Mouse (Mus musculus) embryonic fibroblast, embryonic 13.5 days (primary cell): ENCODE measurements around the gene Hsd17b6. TPM values are rescaled to one million over a fixed set of nuclear protein-coding genes. Genes with fewer than 3 reads are reported as not detected.

ENCODE experiments used
- H3K27ac ChIP-seq: 2 replicates; pipeline ENCODE4 v1.5.1; 2012; ENCODE audit warnings: low read length, control low read depth, inconsistent platforms; ENCODE audit not compliant: insufficient read depth
- H3K4me1 ChIP-seq: 2 replicates; pipeline ENCODE4 v1.6.1; 2011; ENCODE audit warnings: low read length; ENCODE audit not compliant: control insufficient read depth, insufficient read depth
- H3K4me3 ChIP-seq: 2 replicates; pipeline ENCODE4 v1.5.1; 2011; ENCODE audit warnings: mild to moderate bottlenecking, control low read depth, low read length; ENCODE audit not compliant: insufficient read depth
- CTCF ChIP-seq: IDR thresholded peaks from 2 replicates; pipeline ENCODE4 v1.5.1; 2011; ENCODE audit warnings: mild to moderate bottlenecking, control low read depth, low read length, moderate library complexity, borderline replicate concordance; ENCODE audit not compliant: insufficient read depth
- POLR2A ChIP-seq: IDR thresholded peaks from 2 replicates; pipeline ENCODE4 v1.6.1; 2011; ENCODE audit warnings: low read depth, mild to moderate bottlenecking, control low read depth, low read length, moderate library complexity
- polyA plus RNA-seq: library from polyadenylated mRNA; stranded (reverse); fragments of >200 nt; gene quantifications from 2 replicates; pipeline ENCODE4 v1.2.4, GENCODE M21; 2011; ENCODE audit warnings: low read depth; ENCODE audit not compliant: missing spikeins, insufficient read length

Gene Hsd17b6
- polyA plus RNA-seq, 1 experiment, result not detected

DNA sequence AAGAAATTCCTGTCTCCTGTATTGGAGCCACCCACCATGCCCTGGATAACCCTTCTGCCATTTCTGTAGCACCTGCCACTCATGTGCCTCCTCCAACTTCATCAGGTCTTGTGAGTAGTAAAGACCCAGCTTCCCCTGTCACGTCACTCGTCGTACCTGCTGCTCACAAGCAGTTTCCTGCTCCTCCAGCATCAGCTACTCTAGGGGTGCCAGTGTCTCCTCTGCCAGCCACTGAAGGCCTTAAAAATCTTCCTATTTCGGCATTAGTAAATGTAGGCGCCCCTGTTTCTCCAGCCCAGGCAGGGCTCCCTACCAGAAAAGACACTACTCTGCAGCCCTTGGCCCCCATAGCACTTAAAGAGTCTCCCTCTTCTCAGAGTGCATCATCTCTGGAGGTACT is 32.9 kb upstream of the Hsd17b6 start:
- Histone ChIP-seq H3K4me3 (no peak overlapping the region), H3K27ac (no peak overlapping the region), H3K4me1 (peaks cover 14% of the 10 kb centered on the region)
- TF ChIP-seq POLR2A (no peak), CTCF (no peak)

DNA sequence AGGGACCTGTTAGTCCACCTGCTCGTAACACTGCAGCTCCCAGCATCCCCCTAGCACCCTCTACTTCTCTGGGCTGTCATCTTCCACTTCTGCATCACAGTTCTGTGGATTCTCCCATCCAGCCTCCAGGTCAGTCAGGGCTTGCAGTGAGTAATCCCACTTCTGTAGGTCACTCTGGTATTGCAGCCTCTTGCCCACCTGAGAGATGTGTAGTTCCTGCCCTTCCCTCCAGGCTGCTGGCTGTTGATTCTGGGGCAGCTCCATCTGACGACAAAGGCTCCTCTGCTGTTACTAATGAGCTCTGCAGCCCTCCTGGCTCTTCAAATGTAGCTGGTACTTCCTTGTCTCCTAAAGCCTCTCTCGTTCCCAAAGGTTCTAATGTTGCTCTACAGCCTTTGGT is 32.4 kb upstream of the Hsd17b6 start:
- Histone ChIP-seq H3K4me3 (no peak overlapping the region), H3K4me1 (peaks cover 14% of the 10 kb centered on the region), H3K27ac (no peak overlapping the region)
- TF ChIP-seq CTCF (no peak), POLR2A (no peak)

DNA sequence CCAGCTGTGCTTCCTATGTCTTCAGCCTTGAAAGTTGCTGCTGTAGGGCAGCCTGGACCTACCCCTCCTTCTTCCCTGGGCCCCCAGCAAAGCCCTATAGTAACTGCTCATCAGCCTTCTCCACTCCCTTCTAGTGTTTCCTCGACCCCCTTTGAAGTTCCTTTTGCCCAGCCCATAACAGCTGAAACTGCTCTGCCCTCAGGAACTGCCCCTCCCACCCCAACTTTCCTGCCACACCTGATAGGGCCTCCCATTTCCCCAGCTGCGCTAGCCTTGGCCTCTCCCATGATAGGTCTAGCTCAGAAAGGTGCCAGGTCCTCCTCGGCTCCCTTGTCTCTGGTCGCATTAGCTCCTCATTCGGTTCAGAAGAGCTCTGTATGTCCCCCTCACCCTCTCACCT is 31.8 kb upstream of the Hsd17b6 start:
- H3K27ac ChIP-seq, result no peak overlapping the region
- no peak overlapping the region for H3K4me3 ChIP-seq
- H3K4me1 ChIP-seq, result peaks cover 14% of the 10 kb centered on the region
- no peak for TF ChIP-seq CTCF
- no peak for TF ChIP-seq POLR2A

DNA sequence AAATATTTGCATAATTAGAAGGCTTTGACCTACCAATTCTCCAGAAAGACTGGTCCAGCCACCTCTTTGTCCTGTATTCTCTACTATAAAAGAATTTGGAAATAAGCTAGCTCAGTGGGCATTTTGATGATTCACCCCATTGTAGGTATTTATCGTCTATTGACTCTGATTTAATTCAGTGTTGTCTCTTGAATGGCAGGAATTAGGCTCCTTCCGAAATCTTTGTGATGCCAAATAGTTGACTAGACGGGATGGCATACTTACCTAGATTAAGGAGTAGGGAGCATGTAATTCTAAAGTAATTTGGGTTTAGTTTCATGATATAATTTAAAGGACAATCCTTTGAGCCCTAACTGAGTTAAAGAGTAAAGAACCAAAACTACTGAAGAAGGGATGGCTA is 30.5 kb upstream of the Hsd17b6 start:
- Histone ChIP-seq H3K27ac (no peak overlapping the region), H3K4me3 (peak overlapping the region; percentile 33), H3K4me1 (peaks cover 14% of the 10 kb centered on the region)
- no peak for TF ChIP-seq CTCF
- no peak for TF ChIP-seq POLR2A

DNA sequence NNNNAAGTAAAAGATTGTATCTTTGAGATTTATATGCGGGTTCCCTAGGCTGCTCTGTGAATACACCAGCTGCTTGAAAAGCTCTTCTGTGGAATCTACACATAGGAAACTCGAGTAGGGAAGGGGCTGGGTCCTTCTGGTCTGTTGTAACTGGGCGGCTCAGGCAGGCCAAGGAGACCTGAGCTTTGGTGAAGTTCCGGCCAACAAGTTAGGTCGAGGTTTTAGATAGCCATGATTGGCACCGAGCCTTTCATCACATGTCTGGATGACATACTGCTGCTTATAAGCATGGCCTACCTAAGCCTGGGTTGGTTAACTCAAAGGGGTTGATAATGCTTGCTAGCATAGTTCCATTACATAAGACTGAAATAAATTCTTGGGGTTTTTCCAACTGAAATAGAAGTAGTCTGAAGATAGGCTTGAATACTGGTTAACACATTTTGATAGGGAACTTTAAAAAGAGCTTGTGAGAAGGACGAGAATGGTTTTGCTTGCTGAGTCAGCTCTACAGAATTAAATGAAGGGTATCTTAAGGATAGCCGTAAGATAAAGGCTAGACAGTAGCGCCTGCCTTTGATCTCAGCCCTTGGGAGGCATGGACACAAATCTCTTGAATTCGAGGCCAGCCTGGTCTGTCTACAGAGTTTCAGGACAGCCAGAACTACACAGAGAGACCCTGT is 29.5 kb upstream of the Hsd17b6 start:
- Histone ChIP-seq H3K4me3 (peak overlapping the region; percentile 94), H3K4me1 (peaks cover 14% of the 10 kb centered on the region), H3K27ac (peak overlapping the region; percentile 70; the same call in 1 of the 2 replicates)
- TF ChIP-seq POLR2A, result peak; percentile 32; the same call in 1 of the 2 replicates
- TF ChIP-seq CTCF, result no peak

DNA sequence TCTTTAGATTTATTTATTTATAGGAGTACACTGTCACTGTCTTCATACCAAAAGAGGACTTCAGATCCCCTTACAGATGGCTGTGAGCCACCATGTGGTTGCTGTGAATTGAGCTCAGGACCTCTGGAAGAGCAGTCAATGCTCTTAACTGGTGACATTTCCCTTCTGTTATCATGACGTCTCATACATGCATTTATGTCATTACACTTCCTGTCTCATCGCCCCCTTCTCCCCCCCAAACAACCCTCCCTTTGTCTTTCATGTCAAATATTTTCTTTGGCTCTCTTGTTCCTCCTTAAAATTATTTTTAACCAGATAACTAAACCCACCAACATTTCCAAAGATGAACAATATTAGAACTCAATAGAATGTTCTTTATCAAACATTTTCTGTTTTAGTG is 23.4 kb upstream of the Hsd17b6 start:
- no peak for TF ChIP-seq CTCF
- no peak for TF ChIP-seq POLR2A
- H3K4me3 ChIP-seq, result no peak overlapping the region
- H3K4me1 ChIP-seq, result no peaks in the 10 kb centered on the region; the same call in 1 of the 2 replicates
- no peak overlapping the region for H3K27ac ChIP-seq

DNA sequence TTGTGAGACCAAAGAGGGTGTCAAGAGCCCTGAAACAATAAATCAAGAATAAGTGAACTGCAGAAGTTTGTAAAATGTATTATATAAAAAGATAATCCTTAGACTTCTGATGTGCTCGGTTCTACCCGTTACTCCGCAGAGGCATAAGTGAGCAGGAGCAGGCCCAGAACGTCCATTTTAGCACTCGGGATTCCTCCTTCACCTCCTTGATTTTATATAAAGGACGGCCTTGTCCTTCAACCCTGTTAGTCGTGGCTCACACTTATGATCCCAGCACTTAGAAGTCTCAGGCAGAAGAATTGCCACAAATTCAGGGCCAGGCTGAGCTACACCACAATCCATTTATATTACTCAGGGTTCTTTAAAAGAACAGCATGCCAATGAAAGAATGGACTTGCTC is 22.5 kb upstream of the Hsd17b6 start:
- Histone ChIP-seq H3K4me3 (no peak overlapping the region), H3K27ac (no peak overlapping the region), H3K4me1 (no peaks in the 10 kb centered on the region; the same call in 1 of the 2 replicates)
- no peak for TF ChIP-seq CTCF
- no peak for TF ChIP-seq POLR2A

DNA sequence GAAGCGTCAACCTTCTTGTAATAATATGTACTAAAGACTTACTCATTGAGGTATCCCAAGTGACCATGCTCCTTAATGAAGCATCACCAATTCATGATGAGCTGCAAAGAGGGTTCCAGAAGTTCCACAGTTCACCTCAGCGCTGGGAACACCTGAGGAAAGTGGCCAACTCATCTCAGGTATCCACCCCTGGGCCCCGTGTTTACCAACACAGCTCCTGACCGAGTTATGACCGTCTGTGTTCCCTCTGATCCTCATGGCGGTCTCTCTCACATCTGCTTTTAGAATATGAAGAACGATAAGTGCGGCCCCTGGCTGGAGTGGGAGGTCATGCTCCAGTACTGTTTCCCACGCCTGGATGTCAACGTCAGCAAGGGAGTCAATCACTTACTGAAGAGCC is 16.1 kb upstream of the Hsd17b6 start:
- TF ChIP-seq CTCF (no peak), POLR2A (no peak)
- no peaks in the 10 kb centered on the region for H3K4me1 ChIP-seq
- no peak overlapping the region for H3K4me3 ChIP-seq
- no peak overlapping the region for H3K27ac ChIP-seq

DNA sequence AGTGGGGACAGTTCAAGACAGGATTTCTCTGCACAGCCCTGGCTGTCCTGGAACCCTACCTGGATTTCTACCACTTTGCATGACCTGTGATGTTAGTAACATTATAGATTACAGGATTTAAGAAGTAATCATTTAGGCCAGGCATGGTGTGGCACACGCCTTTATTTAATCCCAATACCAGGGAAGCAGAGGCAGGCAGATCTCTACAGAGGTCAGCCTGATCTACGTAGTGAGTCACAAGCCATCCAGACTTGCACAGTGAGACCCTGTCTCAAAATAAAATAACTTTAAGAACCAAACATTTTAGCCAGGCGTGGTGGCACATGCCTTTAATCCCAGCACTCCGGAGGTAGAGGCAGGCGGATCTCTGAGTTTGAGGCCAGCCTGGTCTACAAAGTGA is 14.8 kb upstream of the Hsd17b6 start:
- no peak overlapping the region for H3K4me3 ChIP-seq
- no peak for TF ChIP-seq POLR2A
- no peaks in the 10 kb centered on the region for H3K4me1 ChIP-seq
- no peak overlapping the region for H3K27ac ChIP-seq

DNA sequence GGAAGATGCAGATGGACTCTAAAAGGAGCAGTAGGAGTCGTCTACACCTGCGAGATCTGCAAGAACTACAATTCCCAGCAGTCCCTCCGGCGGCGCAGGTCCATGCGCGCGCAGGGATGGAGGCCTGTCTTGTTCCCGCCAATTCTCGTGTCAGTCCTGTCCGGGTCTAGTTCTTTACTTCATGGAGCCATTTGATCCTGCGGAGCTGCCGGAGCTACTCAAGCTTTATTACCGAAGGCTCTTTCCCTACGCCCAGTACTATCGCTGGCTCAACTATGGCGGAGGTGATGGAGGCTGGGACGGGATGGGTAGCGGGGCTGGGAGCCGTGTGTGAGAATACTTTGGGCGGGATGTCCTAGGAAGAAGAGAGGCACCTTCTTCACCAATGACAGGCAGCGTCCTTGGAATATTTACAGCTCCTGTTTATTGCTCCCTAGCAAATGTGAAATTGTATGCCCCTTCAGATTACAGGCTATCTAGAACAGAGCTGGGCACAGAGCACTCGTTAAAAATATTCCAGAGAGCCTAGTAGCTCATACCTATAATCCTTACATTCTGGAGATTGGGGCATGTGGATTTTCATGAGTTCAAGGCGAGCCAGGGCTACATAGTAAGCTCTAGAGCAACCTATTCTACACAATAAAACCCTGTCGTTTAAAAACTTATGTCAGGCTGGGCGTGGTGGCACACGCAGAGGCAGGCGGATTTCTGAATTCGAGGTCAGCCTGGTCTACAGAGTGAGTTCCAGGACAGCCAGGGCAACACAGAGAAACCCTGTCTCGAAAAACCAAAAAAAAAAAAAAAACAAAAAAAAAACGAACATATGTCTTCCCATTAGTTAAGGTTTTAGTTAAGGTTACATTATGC is 7.9 kb upstream of the Hsd17b6 start, which contains the start of gene Prim1:
Gene Prim1, plus strand, starts transcription at position 101 of the 867 bp plus-strand sequence.
- TF ChIP-seq CTCF (no peak), POLR2A (peak; percentile 48; the same call in 1 of the 2 replicates)
- H3K4me3 ChIP-seq, result peak within 1 kb of the TSS; percentile 82
- no peak within 1 kb of the TSS for H3K27ac ChIP-seq
- no peaks in the 10 kb centered on the region for H3K4me1 ChIP-seq
